ENCODE assay signal across 7 mouse cellular contexts in genomic region chr1:150991745-150992554, GRCm38 (mm10). TPM values are rescaled to one million over a fixed set of nuclear protein-coding genes. Genes with fewer than 3 reads are reported as not detected.
DNase-seq lines count a peak whose midpoint lies in the region; ATAC-seq and TF ChIP-seq lines count a peak whose summit lies in the region.

No protein-coding gene starts in this region.

- no peak overlapping the region for H3K27ac ChIP-seq in forebrain, embryonic 12.5 days
- no peak overlapping the region for H3K27ac ChIP-seq in hindbrain, postnatal 0 days
- no peak overlapping the region for H3K27ac ChIP-seq in midbrain, embryonic 10.5 days (replicated peaks)

- 5% methylated on average over 10 of the region's 10 CpGs for WGBS in forebrain, embryonic 12.5 days
- 5% methylated on average over 10 of the region's 10 CpGs for WGBS in hindbrain, postnatal 0 days
- 9% methylated on average over 10 of the region's 10 CpGs for WGBS in midbrain, embryonic 10.5 days

- H3K4me1 ChIP-seq in forebrain, embryonic 12.5 days = peaks cover 22% of the 10 kb centered on the region
- 0 out of 2 replicates have a peak, but pooled peaks cover 7% of the 10 kb centered on the region for H3K4me1 ChIP-seq in hindbrain, postnatal 0 days (ENCODE audit: insufficient read depth, low read length)
- peaks cover 27% of the 10 kb centered on the region for H3K4me1 ChIP-seq in midbrain, embryonic 10.5 days

- peaks cover 24% of the 10 kb centered on the region for H3K27me3 ChIP-seq in forebrain, embryonic 12.5 days
- no peaks in the 10 kb centered on the region for H3K27me3 ChIP-seq in hindbrain, postnatal 0 days (ENCODE audit: insufficient read depth, low read length)
- peaks cover 16% of the 10 kb centered on the region for H3K27me3 ChIP-seq in midbrain, embryonic 10.5 days (ENCODE audit: low read depth, poor library complexity, severe bottlenecking)

- DNase-seq in hindbrain, postnatal 0 days (ENCODE audit: low spot score) = peak; percentile 5
- peak; percentile 35 for DNase-seq in midbrain, embryonic 10.5 days (ENCODE audit: low spot score)
- DNase-seq in urinary bladder, adult 2 months (ENCODE audit: low spot score) = no peak
- DNase-seq in gastrocnemius, postnatal 4 days (ENCODE audit: low spot score in 2 of 2) = no peak
- no peak for DNase-seq in MN1 (ENCODE audit: low spot score)

- peak overlapping the region; percentile 90 for H3K4me2 ChIP-seq in forebrain, embryonic 12.5 days
- peak overlapping the region; percentile 94 for H3K4me2 ChIP-seq in hindbrain, postnatal 0 days (ENCODE audit: low read depth, low read length)

- H3K9ac ChIP-seq in forebrain, embryonic 12.5 days = 0 out of 2 replicates have a peak overlapping the region, but pooled peaks have one; percentile 9
- no peak overlapping the region; the same call in 1 of the 2 replicates for H3K9ac ChIP-seq in hindbrain, postnatal 0 days (replicated peaks; ENCODE audit: low read length)

- no peaks in the 10 kb centered on the region for H3K9me3 ChIP-seq in forebrain, embryonic 12.5 days
- H3K9me3 ChIP-seq in hindbrain, postnatal 0 days (ENCODE audit: low read length) = no peaks in the 10 kb centered on the region
- H3K9me3 ChIP-seq in midbrain, embryonic 10.5 days (replicated peaks) = no peaks in the 10 kb centered on the region

- no peak for TF ChIP-seq CTCF in hindbrain, postnatal 0 days (IDR thresholded peaks at IDR 0.05; ENCODE audit: low read depth)

- peak; percentile 37 for ATAC-seq in common myeloid progenitor, adult 5-6 weeks (replicated peaks; ENCODE audit: low read depth, poor library complexity, severe bottlenecking)
- no peak; the same call in 1 of the 2 replicates for ATAC-seq in forebrain, embryonic 12.5 days (ENCODE audit: low FRiP score)
- no peak for ATAC-seq in hindbrain, postnatal 0 days

- peak overlapping the region; percentile 52 for H3K4me3 ChIP-seq in forebrain, embryonic 12.5 days (replicated peaks)
- H3K4me3 ChIP-seq in hindbrain, postnatal 0 days (ENCODE audit: low read length) = peak overlapping the region; percentile 48
- peak overlapping the region; percentile 70 for H3K4me3 ChIP-seq in midbrain, embryonic 10.5 days

- H3K36me3 ChIP-seq in forebrain, embryonic 12.5 days (replicated peaks) = no peaks in the 10 kb centered on the region
- no peaks in the 10 kb centered on the region for H3K36me3 ChIP-seq in hindbrain, postnatal 0 days (ENCODE audit: insufficient read depth, low read length)
- no peaks in the 10 kb centered on the region for H3K36me3 ChIP-seq in midbrain, embryonic 10.5 days

RNA-seq across cellular contexts. Expression of gene Hmcn1, which starts 1.3 kb away (rescaled TPM):
- total RNA-seq in common myeloid progenitor, adult 5-6 weeks (2017) = not detected in 2 replicates
- 4.9 and 8.1 TPM in 2 replicates for polyA plus RNA-seq in forebrain, embryonic 12.5 days (2016; fragmentation: Nextera tagmentation; extraction: Ambion mirVana)
- 2.7 and 6.3 TPM in 2 replicates for total RNA-seq in hindbrain, postnatal 0 days (2014; rRNA removed)
- polyA plus RNA-seq in hindbrain, postnatal 0 days (2015; fragmentation: Nextera tagmentation; extraction: Ambion mirVana) = 0.80 and 1.2 TPM in 2 replicates
- polyA plus RNA-seq in midbrain, embryonic 10.5 days (2016; fragmentation: Nextera tagmentation; extraction: Ambion mirVana) = 4.8 and 5.8 TPM in 2 replicates
- polyA plus RNA-seq in urinary bladder, adult 2 months (2012; rRNA removed) = 10.2 and 11.1 TPM in 2 replicates
- total RNA-seq in gastrocnemius, postnatal 4 days (2021) = 10 to 100 TPM; 13.6 to 16.2 TPM

Comparison
In these comparisons a context has a peak if more than half of its experiments do, and no peak if none do; other contexts are left out.
1. DNase-seq: peak in hindbrain, postnatal 0 days (single experiment) and midbrain, embryonic 10.5 days (single experiment); none in urinary bladder, adult 2 months (single experiment), gastrocnemius, postnatal 4 days (0 of 2) and MN1 (single experiment).
2. Peak in every context shown above with its lines, with median percentiles within 50 percentile points of each other: H3K4me3 ChIP-seq.